Mouse (Mus musculus): ENCODE data around the gene Gm20388.

- TF ChIP-seq TAL1 (IDR thresholded peaks at IDR 0.05; ENCODE audit: low read length) (no peak), GATA1 (IDR thresholded peaks at IDR 0.05; ENCODE audit: low read length) (no peak)
These were observed 3924.8 kb downstream of the Gm20388 start for GRCm38 (mm10) chr8:123835451-123835850.

All from erythroblast, embryonic 14.5 days (primary cell).